Mouse (Mus musculus) stomach, postnatal 0 days (tissue): Measurements from ENCODE around the gene Gm45716. TPM values are rescaled to one million over a fixed set of nuclear protein-coding genes. Genes with fewer than 3 reads are reported as not detected.

Experiments
- ATAC-seq: fragments of 200-750 bp; cut with Nextera tagmentation; 2 replicates; pipeline ENCODE4 v1.8.0; 2017; ENCODE audit not compliant: low FRiP score, low TSS enrichment
- DNase-seq: peaks from one replicate; pipeline ENCODE4 v3.0.0-alpha.2; 2016; ENCODE audit warnings: low spot score
- H3K27ac ChIP-seq: fragments of 300-500 bp; sonication (generic); replicated peaks from 2 replicates; pipeline ENCODE4 v1.5.1; 2014; ENCODE audit warnings: mild to moderate bottlenecking, control low read depth
- H3K27me3 ChIP-seq: fragments of 300-500 bp; sonication (generic); 2 replicates; pipeline ENCODE4 v1.6.1; 2014; ENCODE audit warnings: low read length; ENCODE audit not compliant: control insufficient read depth, insufficient read depth
- H3K36me3 ChIP-seq: fragments of 300-500 bp; sonication (generic); 2 replicates; pipeline ENCODE4 v1.6.1; 2014; ENCODE audit warnings: low read length, mixed read lengths; ENCODE audit not compliant: control insufficient read depth, insufficient read depth
- H3K4me1 ChIP-seq: fragments of 300-500 bp; sonication (generic); replicated peaks from 2 replicates; pipeline ENCODE4 v1.6.1; 2014; ENCODE audit warnings: antibody characterized with exemption; ENCODE audit not compliant: control insufficient read depth, insufficient read depth
- H3K4me2 ChIP-seq: fragments of 300-500 bp; sonication (generic); replicated peaks from 2 replicates; pipeline ENCODE4 v1.6.1; 2014; ENCODE audit warnings: low read depth, mild to moderate bottlenecking, control low read depth, moderate library complexity
- H3K4me3 ChIP-seq: fragments of 300-500 bp; sonication (generic); 2 replicates; pipeline ENCODE4 v1.5.1; 2014; ENCODE audit warnings: low read depth, low read length, control low read depth
- H3K9ac ChIP-seq: fragments of 300-500 bp; sonication (generic); 2 replicates; pipeline ENCODE4 v1.6.1; 2014; ENCODE audit warnings: mild to moderate bottlenecking, low read length, control low read depth, mixed read lengths
- H3K9me3 ChIP-seq: fragments of 300-500 bp; sonication (generic); 2 replicates; pipeline ENCODE4 v1.6.1; 2016; ENCODE audit warnings: low read length; ENCODE audit not compliant: control insufficient read depth
- CTCF ChIP-seq: IDR thresholded peaks from 2 replicates; pipeline ENCODE4 v1.5.1; 2016; ENCODE audit warnings: antibody characterized with exemption, low read depth, mild to moderate bottlenecking, moderate library complexity
- EP300 ChIP-seq: optimal IDR thresholded peaks from 2 replicates; pipeline ENCODE3; 2016; ENCODE audit warnings: antibody characterized with exemption
- WGBS: fragments of 180-500 bp; shearing (Covaris S2); extraction: QIAGEN DNeasy Blood & Tissue Kit; methylation state at CpG from one replicate; pipeline ENCODE4 v1.1.7; 2014; 5-methylcytosine and 5-hydroxymethylcytosine counted together
- polyA plus RNA-seq: library from polyadenylated mRNA; unstranded; fragments of >200 nt; fragmentation: Nextera tagmentation; extraction: Ambion mirVana; gene quantifications from 2 replicates; pipeline ENCODE4 v1.2.1, GENCODE M21; 2015

The Gm45716 gene
- polyA plus RNA-seq, 1 experiment from 2014 or later = 7.0 TPM

DNA sequence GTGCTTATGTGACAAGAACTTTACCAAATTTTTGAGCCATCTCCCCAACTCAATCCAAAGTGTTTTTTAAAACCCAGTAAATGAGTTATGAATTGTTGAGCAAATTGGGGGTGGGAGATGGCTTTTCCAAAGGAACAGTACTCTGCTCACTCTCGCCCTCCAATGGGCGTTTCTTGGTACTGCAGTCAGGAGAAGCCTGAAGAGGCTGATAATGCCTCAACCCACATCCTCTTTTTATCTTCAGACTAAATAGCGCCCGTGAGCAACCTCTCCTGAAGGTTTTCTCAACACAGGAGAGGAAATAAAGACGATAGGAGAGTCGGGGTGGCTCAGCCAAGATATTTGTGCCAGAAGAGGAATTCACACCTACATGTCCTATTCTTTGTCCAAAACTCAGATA lies 19.7 kb upstream of the Gm45716 start:
- H3K4me2 ChIP-seq = no peak overlapping the region
- no peaks in the 10 kb centered on the region for H3K9me3 ChIP-seq
- H3K4me1 ChIP-seq = no peaks in the 10 kb centered on the region
- no peaks in the 10 kb centered on the region for H3K27me3 ChIP-seq
- ATAC-seq = no peak
- no peaks in the 10 kb centered on the region for H3K36me3 ChIP-seq
- H3K27ac ChIP-seq = no peak overlapping the region
- no peak overlapping the region for H3K4me3 ChIP-seq
- WGBS = 31% methylated on average over 6 of the region's 6 CpGs
- TF ChIP-seq CTCF (peak; percentile 71), EP300 (no peak)
- DNase-seq = peak; percentile 35
- no peak overlapping the region for H3K9ac ChIP-seq

GRCm38 (mm10) chr11:90168338-90169065 lies 19.0 kb upstream of the Gm45716 start:
- no peak for ATAC-seq
- 86% methylated on average over 10 of the region's 10 CpGs for WGBS
- Histone ChIP-seq H3K9me3 (no peaks in the 10 kb centered on the region), H3K4me2 (no peak overlapping the region), H3K4me1 (no peaks in the 10 kb centered on the region), H3K36me3 (no peaks in the 10 kb centered on the region), H3K27me3 (no peaks in the 10 kb centered on the region), H3K4me3 (no peak overlapping the region), H3K9ac (no peak overlapping the region), H3K27ac (no peak overlapping the region)
- no peak for DNase-seq
- no peak for TF ChIP-seq EP300
- peak; percentile 53 for TF ChIP-seq CTCF

GRCm38 (mm10) chr11:90169200-90170013 lies 18.1 kb upstream of the Gm45716 start:
- no peaks in the 10 kb centered on the region for H3K4me1 ChIP-seq
- TF ChIP-seq EP300 = no peak
- no peak for TF ChIP-seq CTCF
- DNase-seq = no peak
- no peaks in the 10 kb centered on the region for H3K27me3 ChIP-seq
- H3K4me3 ChIP-seq = peak overlapping the region; percentile 0; the same call in 1 of the 2 replicates
- H3K9me3 ChIP-seq = no peaks in the 10 kb centered on the region
- WGBS = 54% methylated on average over 20 of the region's 20 CpGs
- ATAC-seq = no peak
- peak overlapping the region; percentile 35 for H3K4me2 ChIP-seq
- no peaks in the 10 kb centered on the region for H3K36me3 ChIP-seq
- H3K27ac ChIP-seq = no peak overlapping the region
- H3K9ac ChIP-seq = no peak overlapping the region

GRCm38 (mm10) chr11:90170014-90170320 lies 17.5 kb upstream of the Gm45716 start:
- H3K4me1 ChIP-seq = no peaks in the 10 kb centered on the region
- H3K4me2 ChIP-seq = peak overlapping the region; percentile 35
- TF ChIP-seq CTCF (peak; percentile 100), EP300 (no peak)
- DNase-seq = peak; percentile 72
- no peak overlapping the region for H3K9ac ChIP-seq
- H3K4me3 ChIP-seq = peak overlapping the region; percentile 0; the same call in 1 of the 2 replicates
- ATAC-seq = peak; percentile 80
- no peaks in the 10 kb centered on the region for H3K9me3 ChIP-seq
- WGBS = 1% methylated on average over 7 of the region's 7 CpGs
- no peaks in the 10 kb centered on the region for H3K27me3 ChIP-seq
- no peak overlapping the region for H3K27ac ChIP-seq
- no peaks in the 10 kb centered on the region for H3K36me3 ChIP-seq

DNA sequence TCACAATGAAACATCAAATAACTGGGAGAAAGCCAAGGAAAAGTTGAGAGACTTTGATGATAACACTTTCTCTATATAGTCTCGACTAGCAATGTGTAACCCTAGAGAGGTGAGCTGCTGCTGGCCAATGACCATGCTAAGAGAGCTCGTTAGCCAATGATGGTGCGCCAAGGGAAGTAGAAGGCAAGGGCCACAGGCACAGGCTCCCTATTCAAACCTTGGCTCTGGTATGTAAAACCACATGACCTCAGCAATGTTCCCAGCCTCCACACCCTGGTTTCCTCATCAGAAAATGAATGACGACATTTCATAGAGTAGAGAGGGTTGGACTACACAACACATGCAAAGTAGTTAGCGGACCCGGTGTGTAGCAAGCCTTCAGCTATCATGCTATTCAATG lies 15.2 kb upstream of the Gm45716 start:
- H3K4me3 ChIP-seq = no peak overlapping the region
- no peaks in the 10 kb centered on the region for H3K27me3 ChIP-seq
- H3K27ac ChIP-seq = no peak overlapping the region
- no peaks in the 10 kb centered on the region for H3K4me1 ChIP-seq
- DNase-seq (no peak), ATAC-seq (no peak)
- H3K4me2 ChIP-seq = no peak overlapping the region
- no peaks in the 10 kb centered on the region for H3K9me3 ChIP-seq
- H3K9ac ChIP-seq = no peak overlapping the region
- no peaks in the 10 kb centered on the region for H3K36me3 ChIP-seq
- no peak for TF ChIP-seq EP300
- no peak for TF ChIP-seq CTCF
- WGBS = 78% methylated on average over 6 of the region's 6 CpGs
